Mouse (Mus musculus) ES-Bruce4 (cell line): Measurements from ENCODE around the gene Lgalsl. TPM values are rescaled to one million over a fixed set of nuclear protein-coding genes. Genes with fewer than 3 reads are reported as not detected.

Experiments used
- H3K27ac ChIP-seq: 2 replicates; pipeline ENCODE4 v1.5.1; 2012; ENCODE audit warnings: low read length, inconsistent platforms; ENCODE audit not compliant: insufficient read depth
- H3K27me3 ChIP-seq: 2 replicates; pipeline ENCODE4 v1.6.1; 2012; ENCODE audit warnings: mild to moderate bottlenecking, low read length, inconsistent platforms; ENCODE audit not compliant: control insufficient read depth, poor library complexity, insufficient read depth, severe bottlenecking
- H3K36me3 ChIP-seq: 2 replicates; pipeline ENCODE4 v1.6.1; 2012; ENCODE audit warnings: inconsistent platforms, mild to moderate bottlenecking, low read length, moderate library complexity; ENCODE audit not compliant: control insufficient read depth, poor library complexity, insufficient read depth, severe bottlenecking
- H3K4me1 ChIP-seq: one replicate; pipeline ENCODE4 v1.8.1; 2011; ENCODE audit warnings: low read length; ENCODE audit not compliant: control insufficient read depth, insufficient read depth
- H3K4me3 ChIP-seq: 2 replicates; pipeline ENCODE4 v1.5.1; 2011; ENCODE audit warnings: low read depth, mild to moderate bottlenecking, low read length
- H3K9ac ChIP-seq: 2 replicates; pipeline ENCODE4 v1.6.1; 2012; ENCODE audit warnings: low read depth, mild to moderate bottlenecking, inconsistent platforms; ENCODE audit not compliant: poor library complexity, severe bottlenecking
- H3K9me3 ChIP-seq: replicated peaks from 2 replicates; pipeline ENCODE4 v1.6.1; 2012; ENCODE audit warnings: mild to moderate bottlenecking, low read length, inconsistent platforms; ENCODE audit not compliant: control insufficient read depth, poor library complexity, insufficient read depth, severe bottlenecking
- CTCF ChIP-seq: IDR thresholded peaks from one replicate; pipeline ENCODE4 v1.8.1; 2011; ENCODE audit warnings: low read depth, low read length
- EP300 ChIP-seq: IDR thresholded peaks from 2 replicates; pipeline ENCODE4 v1.6.1; 2011; ENCODE audit warnings: low read depth, low read length; ENCODE audit not compliant: insufficient read depth
- POLR2A ChIP-seq: IDR thresholded peaks from one replicate; pipeline ENCODE4 v1.8.1; 2011; ENCODE audit warnings: low read length; ENCODE audit not compliant: insufficient read depth
- polyA plus RNA-seq: library from polyadenylated mRNA; stranded (reverse); fragments of >200 nt; gene quantifications from 2 replicates; pipeline ENCODE4 v1.2.4, GENCODE M21; 2011; ENCODE audit warnings: low read depth; ENCODE audit not compliant: missing spikeins, insufficient read depth, insufficient read length

Gene Lgalsl
- polyA plus RNA-seq, 1 experiment = 24.1 TPM

DNA sequence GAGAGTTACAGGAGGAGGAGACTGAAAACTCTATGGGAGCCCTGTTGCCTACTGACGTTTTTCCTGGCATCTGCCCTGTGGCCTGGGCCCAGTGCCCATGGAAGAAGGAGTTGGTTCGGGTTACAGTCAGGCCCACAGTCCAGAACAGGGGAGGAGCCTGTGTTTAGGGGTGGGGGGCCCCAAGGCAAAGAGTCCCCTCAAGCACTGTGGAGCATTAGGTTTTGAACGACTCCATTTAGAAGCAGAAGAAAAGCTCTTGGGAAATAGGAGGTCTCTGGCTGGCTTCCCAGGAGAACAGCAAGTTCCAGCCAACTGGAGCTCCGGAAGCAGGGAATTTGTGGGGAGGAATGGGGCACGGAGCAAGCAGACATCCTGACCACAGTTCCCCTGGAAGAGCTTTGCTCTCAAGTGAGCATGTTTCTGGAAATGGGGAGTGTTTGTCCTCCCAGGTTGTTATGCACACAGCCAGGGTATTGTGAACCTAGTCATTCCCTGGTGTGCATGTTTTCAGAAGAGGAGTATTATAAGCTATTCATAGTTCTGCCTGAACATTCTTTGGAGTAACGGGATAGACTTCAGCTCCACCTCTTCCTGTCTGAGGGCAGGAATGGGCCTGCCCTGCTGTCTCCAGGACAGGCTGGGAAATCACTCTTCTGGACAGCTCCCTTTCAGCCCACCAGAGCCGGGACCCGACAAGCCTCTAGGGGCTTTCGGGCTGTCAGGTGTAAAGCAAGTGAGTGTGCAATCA lies 28.2 kb upstream of the Lgalsl start:
- Histone ChIP-seq H3K27ac (no peak overlapping the region), H3K4me3 (no peak overlapping the region)

DNA sequence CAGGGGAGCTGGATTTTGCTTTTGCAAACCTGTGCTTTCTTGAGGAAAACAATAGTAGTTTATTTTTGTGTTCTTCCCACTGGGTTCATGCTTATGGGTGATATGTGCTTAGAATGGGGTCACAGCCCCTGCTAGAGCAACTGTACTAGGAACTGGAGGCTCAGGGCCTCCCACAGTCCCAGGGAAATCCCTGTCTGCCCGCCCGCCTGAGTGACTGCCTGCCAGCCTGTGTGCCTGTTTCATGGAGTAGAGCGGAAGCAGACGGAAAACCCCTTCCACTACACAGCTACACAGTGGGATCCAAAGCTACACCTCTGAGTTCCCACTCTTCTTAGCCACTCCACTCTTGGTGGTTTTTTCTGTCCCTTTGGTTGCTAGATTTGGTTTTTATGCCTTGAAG lies 27.1 kb upstream of the Lgalsl start:
- no peaks in the 10 kb centered on the region for H3K36me3 ChIP-seq
- no peak overlapping the region for H3K9ac ChIP-seq
- H3K4me1 ChIP-seq = peaks cover 5% of the 10 kb centered on the region
- TF ChIP-seq POLR2A (no peak), CTCF (no peak), EP300 (no peak)
- H3K27ac ChIP-seq = no peak overlapping the region
- no peaks in the 10 kb centered on the region for H3K9me3 ChIP-seq
- no peak overlapping the region for H3K4me3 ChIP-seq
- H3K27me3 ChIP-seq = no peaks in the 10 kb centered on the region

More for the DNA sequence above, 28.2 kb upstream of the Lgalsl start:
- no peak overlapping the region for H3K9ac ChIP-seq
- H3K27me3 ChIP-seq = no peaks in the 10 kb centered on the region
- H3K36me3 ChIP-seq = no peaks in the 10 kb centered on the region
- H3K4me1 ChIP-seq = peaks cover 5% of the 10 kb centered on the region
- TF ChIP-seq EP300 (no peak), POLR2A (no peak), CTCF (no peak)
- H3K9me3 ChIP-seq = no peaks in the 10 kb centered on the region

DNA sequence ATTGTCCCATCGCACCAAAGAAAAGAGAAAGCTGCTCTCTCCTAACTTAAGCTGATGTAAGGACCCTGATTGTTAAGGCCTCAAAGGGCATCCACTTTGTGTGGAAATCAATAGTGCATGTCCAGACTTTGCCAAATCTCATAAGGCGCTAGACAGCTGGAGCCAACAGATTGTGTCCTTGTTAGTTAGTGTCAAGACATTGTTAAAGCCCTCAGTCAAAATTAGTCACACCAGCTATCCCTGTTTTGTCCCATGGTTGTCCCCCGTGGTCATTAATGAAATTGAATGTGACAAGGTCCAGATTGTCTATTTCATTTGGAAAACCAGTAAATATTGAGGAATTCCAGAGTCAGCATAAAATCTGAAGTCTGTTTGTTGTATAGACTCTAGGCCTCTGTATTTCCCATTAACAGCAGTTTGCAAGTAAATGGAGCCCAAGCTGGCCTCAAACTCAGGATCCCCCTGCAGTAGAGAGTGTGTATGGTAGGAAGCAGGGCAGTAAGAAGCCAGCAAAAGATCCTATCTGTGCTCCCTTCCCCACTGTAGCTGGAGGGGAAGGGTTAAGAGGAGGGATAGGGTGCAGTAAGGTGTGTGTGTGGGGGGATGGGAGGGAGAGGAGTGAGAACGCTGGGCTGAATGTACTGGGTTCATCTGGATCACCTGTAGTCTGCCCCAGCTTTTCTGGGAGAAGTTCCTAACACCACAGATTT lies 23.3 kb upstream of the Lgalsl start:
- Histone ChIP-seq H3K9ac (no peak overlapping the region), H3K36me3 (no peaks in the 10 kb centered on the region), H3K9me3 (no peaks in the 10 kb centered on the region), H3K27ac (no peak overlapping the region), H3K27me3 (no peaks in the 10 kb centered on the region), H3K4me3 (no peak overlapping the region), H3K4me1 (peaks cover 1% of the 10 kb centered on the region)
- TF ChIP-seq POLR2A (no peak), EP300 (no peak), CTCF (no peak)

DNA sequence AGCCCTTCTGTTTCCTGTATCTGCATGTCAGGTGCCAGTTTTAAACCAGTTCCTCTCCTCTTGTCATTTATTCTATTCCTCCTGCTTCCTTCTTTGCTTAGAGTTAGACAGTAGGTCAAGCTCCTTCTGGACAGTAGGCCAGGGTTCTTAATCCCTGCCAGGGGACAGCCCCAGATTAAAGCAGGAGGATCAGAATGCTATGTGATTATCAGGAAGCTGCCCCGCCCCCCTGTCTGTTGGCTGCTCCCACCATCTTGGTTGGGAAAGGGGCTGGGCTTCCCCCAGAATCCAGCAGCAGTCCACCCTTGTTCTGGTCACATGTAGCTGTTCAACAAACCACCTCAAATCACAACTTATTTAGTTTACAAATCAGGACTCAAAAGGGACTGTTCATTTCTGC lies 19.3 kb upstream of the Lgalsl start:
- no peaks in the 10 kb centered on the region for H3K36me3 ChIP-seq
- H3K27me3 ChIP-seq = no peaks in the 10 kb centered on the region
- no peak overlapping the region for H3K9ac ChIP-seq
- no peaks in the 10 kb centered on the region for H3K9me3 ChIP-seq
- TF ChIP-seq EP300 = no peak
- no peak for TF ChIP-seq POLR2A
- TF ChIP-seq CTCF = no peak
- H3K4me1 ChIP-seq = no peaks in the 10 kb centered on the region
- no peak overlapping the region for H3K27ac ChIP-seq
- no peak overlapping the region for H3K4me3 ChIP-seq

DNA sequence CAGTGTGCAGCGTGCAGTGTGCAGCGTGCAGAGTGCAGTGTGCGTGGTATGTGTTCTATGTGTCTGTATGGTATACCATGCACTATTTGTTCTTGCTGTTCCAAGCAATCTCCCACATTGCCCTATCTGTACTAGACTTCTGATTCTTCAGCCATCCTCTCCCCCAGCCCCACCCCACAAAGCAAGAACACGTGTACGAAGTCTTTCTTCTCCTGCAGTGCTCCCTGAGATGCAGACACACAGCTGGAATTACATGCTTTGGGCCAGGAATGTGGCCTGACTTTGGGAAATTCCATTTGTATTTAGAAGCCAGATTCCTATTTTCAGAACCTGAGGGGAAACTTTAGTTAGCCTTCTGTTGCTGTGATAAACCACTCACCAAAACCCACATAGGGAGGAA lies 18.5 kb upstream of the Lgalsl start:
- H3K27ac ChIP-seq = no peak overlapping the region
- H3K4me1 ChIP-seq = no peaks in the 10 kb centered on the region

DNA sequence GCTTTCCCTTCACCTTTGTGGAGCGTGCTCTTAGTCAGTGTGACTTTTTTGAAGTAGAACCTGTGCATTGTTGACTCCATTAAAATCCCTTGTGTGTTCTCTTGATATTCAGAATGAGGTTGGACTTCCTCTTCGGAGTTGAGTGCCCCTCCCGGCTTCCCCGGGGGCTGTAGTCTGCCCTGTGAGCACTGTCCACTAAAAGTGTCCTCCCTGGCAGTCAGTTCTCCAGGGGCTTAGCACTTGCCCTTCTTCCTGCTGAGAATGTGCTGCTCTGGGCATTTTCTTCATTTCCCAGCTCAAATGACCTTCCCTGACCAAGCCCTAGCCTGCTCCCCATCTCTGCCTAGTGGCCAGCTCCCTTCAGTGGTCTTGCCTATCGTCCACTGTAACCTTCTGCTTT lies 6.5 kb upstream of the Lgalsl start:
- H3K4me1 ChIP-seq = no peaks in the 10 kb centered on the region
- no peak overlapping the region for H3K27ac ChIP-seq
- TF ChIP-seq POLR2A (no peak), EP300 (no peak), CTCF (no peak)

More for the DNA sequence above, 18.5 kb upstream of the Lgalsl start:
- H3K9ac ChIP-seq = no peak overlapping the region
- H3K27me3 ChIP-seq = no peaks in the 10 kb centered on the region
- no peaks in the 10 kb centered on the region for H3K9me3 ChIP-seq
- H3K36me3 ChIP-seq = no peaks in the 10 kb centered on the region
- TF ChIP-seq POLR2A (no peak), CTCF (no peak), EP300 (no peak)
- no peak overlapping the region for H3K4me3 ChIP-seq

More for the DNA sequence above, 6.5 kb upstream of the Lgalsl start:
- H3K4me3 ChIP-seq = no peak overlapping the region
- H3K36me3 ChIP-seq = no peaks in the 10 kb centered on the region
- no peaks in the 10 kb centered on the region for H3K27me3 ChIP-seq
- H3K9me3 ChIP-seq = no peaks in the 10 kb centered on the region
- no peak overlapping the region for H3K9ac ChIP-seq
